Mouse (Mus musculus) myocyte (in vitro differentiated cells): ENCODE data around the gene Sh3d19.

Source experiments
- E2F4 ChIP-seq: IDR thresholded peaks from one replicate; pipeline ENCODE4 v1.6.1; 2011; ENCODE audit warnings: mild to moderate bottlenecking, control low read depth, moderate library complexity; ENCODE audit not compliant: insufficient read depth
- MAX ChIP-seq: IDR thresholded peaks from one replicate; pipeline ENCODE4 v1.6.1; 2011; ENCODE audit warnings: low read depth, mild to moderate bottlenecking, control low read depth
- POLR2A ChIP-seq: IDR thresholded peaks from one replicate; pipeline ENCODE4 v1.6.1; 2011; ENCODE audit warnings: low read depth, mild to moderate bottlenecking, control low read depth, moderate library complexity; ENCODE audit not compliant: insufficient read length
- USF1 ChIP-seq: IDR thresholded peaks from one replicate; pipeline ENCODE4 v1.6.1; 2011; ENCODE audit warnings: low read depth, mild to moderate bottlenecking, control low read depth, moderate library complexity

DNA sequence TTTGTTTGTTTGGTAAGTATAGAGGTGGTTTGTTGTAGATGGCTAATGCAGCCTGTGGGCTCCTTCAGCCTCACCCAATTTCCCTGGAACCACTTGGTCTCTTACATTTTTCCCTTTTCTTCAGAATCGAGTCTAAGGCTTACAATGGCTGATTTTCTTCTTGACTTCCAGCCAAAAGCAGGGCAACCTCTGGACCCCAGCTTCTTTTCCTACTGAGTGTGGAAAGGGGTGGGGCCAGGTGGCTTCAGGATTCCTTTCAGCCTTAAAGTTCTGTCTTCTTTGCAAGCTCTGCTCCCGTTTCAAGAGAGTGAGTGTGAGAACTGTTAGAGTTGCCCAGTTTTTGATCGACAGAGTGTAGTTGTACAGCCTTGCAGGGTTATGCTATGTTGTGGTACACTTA, 40.9 kb downstream of the Sh3d19 start:
- TF ChIP-seq POLR2A (no peak), USF1 (no peak), MAX (no peak), E2F4 (no peak)
